Mouse (Mus musculus): ENCODE data around the gene Sla2. TPM values are rescaled to one million over a fixed set of nuclear protein-coding genes. Genes with fewer than 3 reads are reported as not detected.
A peak's percentile ranks its signal among the peaks of the same experiment; 100 is the strongest.
"Not testable (repeated sequence)": the region's sequence is repeated elsewhere in the genome, so short reads cannot be mapped to it uniquely, and the experiment has no call there.

Gene Sla2
- total RNA-seq, 2 experiments from 2014 or later = 0.19 to 0.30 TPM

DNA sequence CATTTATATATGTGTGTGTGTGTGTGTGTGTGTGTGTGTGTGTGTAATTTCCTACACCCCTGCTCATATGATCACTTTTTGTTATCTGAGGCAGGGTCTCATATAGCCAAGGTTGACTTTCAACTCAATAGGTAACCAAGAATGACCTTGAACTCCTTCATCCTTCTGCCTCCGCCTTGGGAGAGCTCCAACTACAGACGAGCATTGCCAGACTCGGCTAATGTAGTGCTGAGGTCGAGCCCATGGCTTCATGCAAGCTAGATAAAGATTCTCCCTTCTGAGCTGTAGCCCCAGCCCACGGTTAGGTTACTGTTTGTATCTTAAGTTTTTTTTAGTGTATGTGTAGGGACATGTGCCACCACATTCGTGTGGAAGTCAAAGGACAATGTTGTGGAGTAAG lies 14.9 kb upstream of the Sla2 start:
- DNase-seq (ENCODE audit: low spot score in 2 of 2) = no peak

DNA sequence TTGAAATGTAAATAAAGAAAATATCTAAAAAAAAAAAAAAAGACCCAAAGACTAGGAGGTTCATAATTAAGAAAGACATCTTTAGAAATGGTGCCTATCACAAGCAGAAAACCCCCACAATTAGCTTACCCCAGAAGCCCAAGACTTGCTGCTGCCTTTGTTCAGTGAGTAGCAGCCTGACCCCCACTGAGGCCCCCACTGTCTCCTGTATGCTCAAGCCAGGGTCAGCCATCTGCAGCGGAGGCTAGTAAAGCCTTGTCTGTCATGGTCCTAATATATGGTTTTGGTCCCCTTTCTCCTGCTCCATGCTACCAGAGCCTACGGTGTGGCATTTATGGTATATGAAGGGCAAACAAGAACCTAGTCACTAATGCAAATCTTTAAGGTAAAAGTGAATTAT lies 14.4 kb upstream of the Sla2 start:
- DNase-seq (ENCODE audit: low spot score in 2 of 2) = no peak

DNA sequence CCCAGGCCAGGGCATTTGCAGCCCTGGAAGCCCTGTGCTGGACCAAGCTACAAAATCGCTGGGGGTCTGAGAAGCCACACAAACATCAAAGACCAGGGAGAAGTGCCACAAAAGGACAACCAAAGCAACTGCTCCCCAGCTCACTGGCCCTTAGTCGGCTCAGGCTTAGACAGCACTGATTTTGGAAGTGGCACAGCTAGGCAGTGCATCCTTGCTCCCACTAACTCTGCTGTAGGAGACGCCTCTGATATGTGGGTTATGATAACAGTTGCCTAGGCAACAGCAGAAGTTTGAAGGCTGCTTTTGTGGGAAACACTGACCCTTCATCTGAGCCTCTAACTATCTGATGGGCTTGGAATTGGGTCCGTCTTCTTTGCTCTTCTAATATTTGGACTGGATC lies 12.2 kb upstream of the Sla2 start:
- DNase-seq (ENCODE audit: low spot score in 2 of 2) = no peak

DNA sequence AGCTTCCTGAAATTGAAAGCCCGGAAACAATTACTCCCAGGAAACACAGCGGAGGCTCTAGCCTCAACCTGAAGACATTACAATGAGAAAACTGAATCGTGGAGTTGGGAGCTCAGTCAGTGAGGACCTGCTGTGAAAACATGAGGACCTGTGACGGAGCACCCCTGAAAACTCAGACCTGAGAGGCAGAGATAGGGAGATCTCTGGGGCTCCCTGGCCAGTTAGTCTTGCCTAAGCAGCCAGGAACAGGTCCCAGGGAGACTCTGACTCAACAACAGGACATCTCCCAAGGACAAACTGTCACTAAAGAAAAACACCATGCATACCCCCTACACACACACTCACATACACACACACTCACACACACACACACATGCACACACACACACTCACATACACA lies 11.4 kb upstream of the Sla2 start:
- DNase-seq (ENCODE audit: low spot score in 2 of 2) = no peak

DNA sequence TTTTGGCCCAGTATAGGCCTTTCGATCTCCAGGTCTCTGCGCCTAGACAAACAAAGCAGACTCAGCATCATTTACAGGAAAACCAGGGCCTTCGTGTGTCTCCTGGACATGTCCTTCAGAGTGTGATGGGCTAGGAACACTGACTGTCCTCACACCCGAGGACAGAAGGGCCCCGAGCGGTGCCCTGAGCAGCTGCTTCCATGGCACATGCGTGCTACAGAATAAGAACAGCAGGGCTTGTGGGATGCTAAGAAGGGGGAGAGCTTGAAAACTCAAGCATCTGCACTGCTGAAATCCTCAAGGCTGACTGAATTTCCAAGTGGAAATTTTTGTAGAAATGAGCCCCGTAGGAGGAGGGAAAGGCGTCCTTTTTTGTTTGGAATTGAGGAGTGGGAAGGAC lies 10.0 kb upstream of the Sla2 start:
- DNase-seq (ENCODE audit: low spot score in 2 of 2) = no peak

DNA sequence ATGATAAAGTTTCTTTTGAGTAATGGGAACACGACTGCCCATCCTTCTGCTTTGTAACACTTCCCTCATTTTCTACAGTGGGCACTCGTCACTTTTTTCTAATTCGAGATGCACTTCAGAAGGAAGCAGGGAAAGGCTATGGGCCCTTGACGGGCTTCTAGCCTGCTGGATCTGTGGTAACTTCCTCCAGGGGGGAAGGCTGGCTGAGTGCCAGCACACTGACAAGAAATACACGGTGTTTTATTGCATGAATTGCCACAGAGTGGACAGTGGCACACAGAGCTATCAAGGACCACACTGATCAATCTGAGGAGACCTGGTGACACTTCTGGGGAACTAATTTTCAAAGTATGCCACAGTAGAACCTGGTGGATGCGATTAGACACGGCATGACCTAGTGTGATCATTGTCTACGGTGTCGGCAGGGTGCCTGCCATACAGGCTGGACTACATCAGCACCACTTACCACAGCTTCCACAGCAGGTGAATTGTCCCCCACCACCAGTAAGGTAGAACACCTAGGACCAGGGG lies 9.5 kb upstream of the Sla2 start:
- no peak for DNase-seq (ENCODE audit: low spot score in 2 of 2)

DNA sequence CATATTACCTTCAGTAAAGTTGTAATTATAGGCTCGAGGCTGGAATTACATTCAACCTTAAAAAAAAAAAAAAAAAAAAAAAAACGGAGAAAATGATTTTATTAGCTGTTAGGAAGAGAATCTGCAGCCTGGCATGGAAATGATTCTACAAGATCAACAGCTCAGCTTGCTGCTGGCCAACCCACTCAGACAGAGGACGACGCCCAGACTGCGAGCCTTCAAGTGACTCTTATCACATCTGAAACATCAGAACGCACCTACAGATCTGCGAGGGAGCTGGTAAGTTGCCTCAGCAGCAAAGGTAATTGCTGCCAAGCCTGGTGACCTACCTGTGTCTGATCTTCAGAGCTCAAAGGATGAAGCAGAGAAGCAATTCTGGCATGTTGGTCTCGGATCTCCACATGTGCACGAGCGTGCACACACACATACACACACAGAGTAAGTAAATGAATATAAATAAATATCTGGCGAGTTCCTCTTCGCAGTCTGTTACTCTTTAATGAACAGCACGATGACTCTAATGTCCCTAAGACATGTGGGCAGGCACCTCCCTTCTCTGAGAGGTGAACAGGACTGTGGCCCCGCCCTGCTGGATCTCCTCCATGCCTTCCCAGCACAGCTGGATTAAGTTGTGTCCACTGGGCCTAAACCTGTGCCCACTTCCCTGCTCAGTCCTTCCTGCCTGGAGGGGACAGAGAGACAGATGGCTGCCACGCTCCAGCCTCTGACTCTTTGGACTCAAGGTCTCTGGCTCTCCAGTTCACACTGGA lies 7.7 kb upstream of the Sla2 start:
- no peak for DNase-seq (ENCODE audit: low spot score in 2 of 2)

DNA sequence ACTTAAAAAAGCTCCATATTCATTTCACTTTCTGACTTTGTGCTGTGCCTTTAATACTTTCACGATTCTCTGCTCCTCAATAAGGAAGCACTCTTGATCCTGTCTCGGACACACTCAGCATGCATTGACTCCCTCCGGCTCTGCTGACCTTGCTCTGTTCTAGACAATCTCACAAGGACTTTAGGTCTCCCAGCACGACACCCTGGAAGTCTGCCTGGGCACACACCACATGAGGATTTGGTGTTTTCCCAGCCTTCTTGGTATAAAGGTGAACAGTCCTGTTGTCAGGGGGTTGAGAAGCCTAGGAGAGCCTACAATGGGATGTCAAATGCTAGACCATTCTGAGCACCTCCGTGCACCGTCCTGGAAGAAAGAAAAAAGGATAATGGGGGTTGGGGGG lies 5.8 kb upstream of the Sla2 start:
- no peak for DNase-seq (ENCODE audit: low spot score in 2 of 2)

DNA sequence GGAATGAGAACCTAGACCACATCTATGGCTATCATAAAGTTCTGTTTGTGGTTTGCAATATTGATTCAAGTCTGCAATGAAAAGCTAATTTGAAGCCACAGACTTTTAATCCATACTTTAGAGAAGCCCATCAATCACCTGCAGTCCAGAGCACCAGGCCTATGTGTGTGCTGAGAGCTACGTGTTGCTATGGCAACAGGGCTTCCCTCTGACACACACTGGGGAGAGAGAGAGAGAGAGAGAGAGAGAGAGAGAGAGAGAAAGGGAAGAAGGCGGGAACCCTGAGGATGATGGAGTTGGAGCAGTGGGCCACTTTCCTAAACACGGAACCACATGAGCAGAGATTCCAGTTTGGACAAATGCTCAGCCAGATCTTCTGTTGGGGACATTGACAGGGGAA lies 5.2 kb upstream of the Sla2 start:
- no peak for DNase-seq (ENCODE audit: low spot score in 2 of 2)

DNA sequence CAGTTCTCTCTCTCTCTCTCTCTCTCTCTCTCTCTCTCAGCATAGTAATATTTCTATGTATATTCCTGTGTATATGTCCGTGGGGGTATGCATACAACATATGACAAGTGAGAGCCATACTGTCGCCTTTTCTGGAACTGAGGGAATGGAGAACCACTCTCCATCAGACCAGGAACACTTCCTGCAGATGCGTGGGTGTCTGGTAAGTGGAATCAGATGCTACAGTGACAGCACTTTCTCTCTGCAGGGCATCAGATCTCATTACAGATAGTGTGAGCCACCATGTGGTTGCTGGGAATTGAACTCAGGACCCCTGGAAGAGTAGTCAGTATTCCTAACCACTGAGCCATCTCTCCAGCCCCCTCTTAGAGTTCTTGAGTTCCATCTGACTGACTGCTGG lies 1.5 kb upstream of the Sla2 start:
- no peak for DNase-seq (ENCODE audit: low spot score in 2 of 2)

DNA sequence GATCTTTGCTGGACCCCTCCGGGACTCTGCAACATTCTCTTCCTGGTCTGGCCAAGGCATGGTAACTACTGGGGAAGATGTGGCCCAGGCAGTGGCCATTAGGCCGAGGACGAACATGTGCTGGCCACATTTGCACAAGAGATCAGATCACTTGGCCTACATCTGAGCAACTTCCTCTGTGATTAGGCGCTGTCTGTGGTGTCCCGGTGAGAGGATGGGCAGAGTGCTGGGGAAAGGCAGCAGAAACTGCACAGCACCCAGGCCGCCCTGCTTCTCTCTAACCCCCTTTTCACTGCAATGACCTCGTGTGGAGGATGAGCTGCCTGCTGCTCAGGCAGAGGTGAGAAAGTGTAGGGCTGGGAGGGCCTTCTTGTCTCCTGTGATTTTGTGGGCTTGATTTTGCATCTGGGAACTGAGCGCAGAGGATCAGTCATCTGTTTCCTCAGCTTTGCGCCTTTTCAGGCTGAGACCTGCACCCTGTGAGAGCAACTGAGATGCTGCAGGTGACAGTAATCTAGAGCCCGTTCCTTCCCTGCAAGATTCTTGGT lies 834 bp downstream of the Sla2 start:
- no peak for DNase-seq (ENCODE audit: low spot score in 2 of 2)

DNA sequence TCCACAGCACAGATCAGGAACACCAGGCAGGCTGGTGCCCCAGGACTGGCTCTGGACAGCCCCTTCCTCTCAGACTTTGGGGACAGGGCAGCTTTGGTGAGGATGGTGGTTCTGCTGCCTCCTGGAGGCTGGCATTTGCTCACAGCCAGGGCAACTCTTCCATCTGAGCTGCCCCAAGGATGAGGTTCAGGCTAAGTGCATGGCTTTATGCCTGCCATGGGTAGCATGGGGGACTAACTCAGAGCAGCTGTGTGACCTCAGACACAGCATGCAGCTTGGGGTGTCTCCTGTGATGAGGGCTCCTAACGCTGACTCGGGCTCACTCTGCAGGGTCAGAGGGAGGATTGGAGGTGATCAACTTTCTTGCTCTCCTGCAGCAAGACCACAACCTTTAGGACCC lies 1.3 kb downstream of the Sla2 start:
- not testable (repeated sequence) for DNase-seq (ENCODE audit: low spot score in 2 of 2)

DNA sequence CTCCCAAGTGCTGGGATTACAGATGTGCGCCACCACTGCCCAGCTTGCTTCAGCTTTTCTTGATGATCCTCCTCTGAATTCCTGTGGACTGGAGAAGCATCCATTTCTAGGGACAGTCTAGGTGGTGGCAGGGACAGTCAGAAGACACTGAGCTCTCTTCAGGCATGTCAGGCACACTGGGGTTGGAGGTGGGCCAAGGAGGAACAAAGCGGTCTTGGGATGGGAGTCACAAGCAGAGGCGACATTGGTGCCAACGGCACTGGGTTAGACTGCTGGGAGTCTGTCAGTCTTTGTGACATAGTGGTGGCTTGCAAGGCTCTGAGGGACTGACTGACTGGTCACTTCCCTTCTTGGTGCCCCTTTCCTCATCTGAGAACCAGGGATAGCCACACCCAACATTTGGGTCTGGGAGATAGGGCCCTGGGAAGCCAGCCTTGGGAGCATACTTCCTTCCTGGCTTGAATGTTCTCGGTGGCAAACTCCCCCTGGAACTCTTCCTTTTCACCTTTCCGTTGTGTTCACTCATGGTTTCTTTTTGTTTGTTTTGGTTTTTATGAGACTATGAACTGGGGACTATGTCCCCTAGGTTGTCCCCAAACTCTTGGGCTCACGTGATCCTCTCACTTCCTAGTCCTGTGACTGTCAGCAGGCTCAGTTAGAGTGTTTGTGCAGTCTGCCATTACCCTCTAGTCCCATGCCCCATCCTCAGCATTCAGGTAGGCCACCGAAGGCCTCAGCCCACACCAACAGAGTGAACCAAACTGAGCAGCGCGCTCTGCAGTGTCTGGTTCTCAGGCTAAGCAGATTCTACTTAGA lies 2.4 kb downstream of the Sla2 start:
- no peak for DNase-seq (ENCODE audit: low spot score in 2 of 2)

DNA sequence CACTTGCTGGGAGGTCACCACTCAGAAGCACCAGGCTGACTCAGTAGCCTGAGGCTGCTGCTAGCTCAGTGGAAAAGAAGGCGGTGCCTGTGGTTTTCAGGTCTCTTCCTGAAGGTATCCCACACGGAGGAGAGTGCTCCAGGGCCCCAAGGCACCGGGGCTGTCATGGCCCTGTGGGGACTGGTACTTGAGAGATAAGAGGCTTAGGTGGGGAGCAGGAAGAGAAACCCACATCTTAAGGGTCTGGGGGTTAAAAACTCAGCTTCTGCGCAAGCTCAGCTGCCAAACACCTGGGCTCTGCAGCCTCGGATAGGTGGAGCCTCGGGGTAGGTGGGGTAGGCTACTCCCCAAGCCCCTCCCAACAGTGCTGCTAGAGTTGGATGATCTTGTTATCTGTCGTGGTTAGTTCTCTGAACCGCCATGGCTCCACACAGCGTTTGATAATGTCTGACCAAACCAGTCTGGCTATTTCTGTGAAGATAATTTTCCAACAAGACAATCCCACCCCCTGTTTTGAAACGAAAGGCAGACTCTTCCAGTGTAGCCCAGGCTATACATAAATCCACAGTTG lies 4.5 kb downstream of the Sla2 start:
- no peak for DNase-seq (ENCODE audit: low spot score in 2 of 2)

DNA sequence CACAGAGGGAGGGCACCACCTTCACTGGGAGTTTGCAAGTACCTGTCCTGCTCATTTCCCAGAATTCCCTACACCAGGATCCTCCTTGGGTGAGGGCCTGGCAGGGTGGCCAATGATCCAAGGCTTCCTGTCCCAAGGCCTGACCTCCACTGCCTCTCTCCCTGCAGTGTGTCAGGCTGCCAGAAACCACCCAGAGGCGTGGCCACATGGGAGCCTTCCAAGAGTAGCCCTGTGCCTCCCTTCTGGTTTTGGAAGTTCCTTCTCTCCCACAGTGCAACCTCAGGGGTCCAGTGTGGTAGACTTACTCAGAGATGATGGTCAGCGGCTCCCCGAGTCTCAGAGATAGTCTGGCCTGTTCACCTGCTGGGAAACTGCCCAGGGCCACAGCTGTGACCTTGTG lies 7.5 kb downstream of the Sla2 start:
- DNase-seq (ENCODE audit: low spot score in 2 of 2) = no peak

DNA sequence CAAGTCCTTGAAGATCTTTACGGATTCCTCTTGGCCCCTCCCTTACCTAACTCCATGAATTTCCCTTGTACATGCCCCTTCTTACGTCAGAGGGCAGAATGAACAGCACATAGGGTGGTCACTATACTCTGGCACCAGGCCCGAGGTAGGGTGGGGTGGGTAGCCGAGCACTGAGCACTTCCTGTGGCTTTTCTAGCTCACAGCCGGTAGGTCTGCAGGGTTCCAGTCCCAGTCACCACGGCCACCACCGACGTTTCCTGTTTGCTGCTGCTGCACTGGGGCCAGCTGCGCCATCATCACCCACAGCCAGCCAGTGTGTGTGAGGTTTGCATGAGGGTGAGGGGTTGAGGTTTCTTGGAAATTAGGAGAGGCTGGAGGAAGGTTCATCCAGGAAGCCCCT lies 9.3 kb downstream of the Sla2 start:
- no peak for DNase-seq (ENCODE audit: low spot score in 2 of 2)

DNA sequence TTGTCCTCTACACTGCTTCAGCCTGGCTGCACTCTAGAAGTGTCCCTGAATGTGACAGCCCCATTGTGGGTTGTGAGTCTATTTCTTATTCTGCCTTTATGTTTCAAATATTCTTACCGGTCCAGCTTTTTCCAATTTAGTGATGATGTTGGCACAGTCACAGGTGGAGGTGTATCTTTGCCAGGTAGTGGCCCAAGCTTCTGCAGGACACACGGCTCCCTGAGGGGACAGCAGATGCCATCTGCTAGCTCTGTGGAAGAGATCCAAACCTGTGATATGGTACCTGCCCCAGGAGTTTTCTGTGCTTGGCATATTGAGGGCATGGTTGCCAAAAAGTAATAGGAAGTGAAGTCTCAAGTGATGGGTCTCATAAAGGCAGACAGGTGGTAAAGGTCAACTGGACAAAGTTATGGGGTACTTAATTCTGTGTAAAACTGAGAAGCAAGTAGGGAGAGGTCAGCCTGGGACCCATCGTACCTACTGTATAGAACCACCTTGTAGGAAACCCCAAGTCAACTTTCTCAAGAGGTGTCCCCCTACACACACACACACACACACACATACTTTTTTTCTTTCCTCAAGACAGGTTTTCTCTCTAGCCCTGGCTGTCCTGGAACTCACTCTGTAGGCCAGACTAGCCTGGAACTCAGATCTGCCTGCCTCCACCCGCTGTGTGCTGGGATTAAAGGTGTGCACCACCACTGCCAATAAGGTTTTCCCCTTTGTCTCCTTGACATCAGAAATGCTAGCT lies 12.1 kb downstream of the Sla2 start:
- no peak for DNase-seq (ENCODE audit: low spot score in 2 of 2)

DNA sequence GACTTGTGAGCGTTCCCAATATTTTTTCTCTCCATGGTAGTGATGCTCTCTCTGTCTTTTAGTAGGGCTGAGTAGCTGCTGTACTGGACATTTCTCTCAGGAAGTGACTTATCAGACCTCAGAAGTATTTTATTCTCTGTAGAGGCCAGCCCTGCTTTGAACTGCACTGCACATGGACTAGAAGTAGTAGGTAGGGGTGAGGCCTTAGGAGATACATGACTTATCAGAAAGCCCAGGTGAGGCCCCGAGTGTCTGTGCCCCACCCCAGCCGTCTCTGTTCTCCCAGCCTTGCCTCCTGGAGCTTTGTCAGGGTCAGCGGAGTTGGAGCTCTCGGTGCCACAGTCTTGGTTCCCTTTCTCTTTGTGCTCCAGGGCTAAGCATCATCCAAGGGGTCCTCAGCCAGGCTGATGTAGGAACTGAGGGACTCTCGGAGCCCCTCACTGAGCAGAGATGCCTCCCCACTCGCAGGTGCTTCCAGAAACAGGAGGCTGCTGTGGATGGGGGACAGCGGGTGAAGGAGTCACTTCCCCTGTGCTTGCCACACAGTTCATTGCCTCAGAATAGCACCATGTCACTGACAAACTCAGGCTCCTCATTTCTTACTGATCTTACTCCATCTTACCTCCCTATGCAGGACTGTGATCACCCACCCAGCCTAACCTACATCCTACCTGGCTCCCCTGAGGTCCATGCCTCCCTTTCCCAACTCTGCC lies 12.8 kb downstream of the Sla2 start:
- no peak for DNase-seq (ENCODE audit: low spot score in 2 of 2)

DNA sequence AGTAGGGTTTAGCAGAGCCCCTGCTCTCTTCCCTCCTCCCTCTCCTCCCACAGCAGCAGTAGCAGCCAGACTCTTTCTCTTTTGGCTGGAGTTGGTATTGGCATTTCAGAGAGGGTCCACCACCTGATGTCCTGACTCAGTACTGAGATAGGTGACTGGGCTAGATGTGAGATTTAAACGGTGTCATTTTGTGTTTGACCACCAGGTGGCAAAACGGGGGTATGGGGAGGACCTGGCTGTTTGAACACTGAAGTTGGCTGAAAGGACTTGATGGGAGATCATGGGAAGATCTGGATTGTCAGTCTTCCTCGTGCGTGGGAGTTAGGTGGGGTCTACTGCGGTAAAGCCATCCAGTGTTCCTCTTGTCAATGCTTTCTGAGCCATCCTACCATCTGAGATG lies 13.4 kb downstream of the Sla2 start:
- DNase-seq (ENCODE audit: low spot score in 2 of 2) = peak; percentile 39 to 54

DNA sequence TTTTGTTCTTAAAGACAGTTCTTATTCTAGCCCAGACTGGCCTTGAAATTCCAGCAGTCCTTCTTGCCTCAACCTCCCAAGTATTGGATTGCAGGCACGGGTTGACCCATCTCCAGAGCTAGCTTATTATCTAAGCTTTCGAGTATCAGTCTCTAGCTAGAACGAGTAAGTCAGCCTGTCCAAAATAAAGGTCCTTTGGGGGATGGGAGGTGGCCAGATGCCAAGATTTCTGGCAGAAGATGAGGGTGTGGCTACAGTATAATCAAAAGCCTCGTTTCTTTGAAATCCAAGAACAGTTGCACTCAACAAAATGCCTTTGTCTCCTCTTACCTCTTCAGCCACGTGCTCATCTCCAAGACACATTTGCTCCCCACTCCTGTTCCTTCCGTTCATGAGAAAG lies 16.5 kb downstream of the Sla2 start:
- DNase-seq (ENCODE audit: low spot score in 2 of 2) = no peak

DNA sequence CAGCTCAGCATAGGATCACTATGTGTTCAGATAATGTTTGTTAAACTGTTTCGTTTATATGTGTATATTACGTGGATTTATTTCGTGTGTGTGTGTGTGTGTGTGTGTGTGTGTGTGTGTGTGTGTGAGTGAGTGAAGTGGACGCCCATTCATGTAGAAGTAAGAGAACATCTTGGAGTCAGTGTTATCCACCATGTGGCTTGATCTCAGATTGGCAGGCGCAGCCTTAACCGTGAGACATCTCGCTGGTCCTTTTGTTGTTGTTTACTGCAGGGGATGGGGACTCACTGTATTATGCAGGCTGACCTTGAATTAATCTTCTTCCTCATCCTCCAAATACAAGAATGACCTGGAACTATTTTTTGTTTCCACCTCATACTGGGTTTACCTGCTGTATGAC lies 17.4 kb downstream of the Sla2 start:
- no peak for DNase-seq (ENCODE audit: low spot score in 2 of 2)
